Mouse (Mus musculus): ENCODE data around the gene Plet1.
A peak's percentile ranks its signal among the peaks of the same experiment; 100 is the strongest.

Gene Plet1

DNA sequence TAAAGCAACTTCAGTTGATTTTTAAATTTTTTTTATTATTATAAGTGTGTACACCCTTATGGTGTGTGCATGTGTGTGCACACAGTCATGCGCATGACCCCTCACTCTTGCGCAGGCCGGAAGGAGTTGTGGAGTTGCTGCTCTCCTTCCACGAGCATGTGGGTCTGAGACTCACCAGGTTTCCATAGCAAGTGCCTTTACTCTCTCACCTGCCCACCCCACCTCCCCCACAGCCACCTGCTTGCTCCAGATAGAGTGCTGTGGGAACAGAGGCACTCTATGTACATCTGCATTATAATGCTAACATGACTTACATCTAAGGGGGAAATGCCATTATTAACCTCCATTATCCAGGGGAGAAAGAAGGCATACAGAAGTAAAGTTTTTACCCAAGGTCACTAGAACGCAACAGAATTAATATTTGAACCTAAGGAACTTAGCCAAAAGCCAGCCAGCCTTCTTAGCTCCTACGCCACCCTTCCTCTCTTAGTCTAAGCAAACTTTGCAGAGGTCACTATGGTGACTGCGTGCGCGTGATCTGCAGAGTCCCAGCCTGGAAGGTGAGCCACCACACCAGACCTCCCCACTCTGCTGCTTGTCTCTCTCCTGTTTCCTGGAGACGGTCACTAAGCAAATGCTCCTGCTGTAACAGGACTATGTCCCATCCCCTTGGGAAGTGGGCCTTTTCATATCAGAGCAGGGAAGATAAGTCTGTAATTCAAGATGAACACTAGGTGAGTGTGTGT, 1.3 kb downstream of the Plet1 start:
- no peak for DNase-seq (ENCODE audit: low read depth, low spot score)

DNA sequence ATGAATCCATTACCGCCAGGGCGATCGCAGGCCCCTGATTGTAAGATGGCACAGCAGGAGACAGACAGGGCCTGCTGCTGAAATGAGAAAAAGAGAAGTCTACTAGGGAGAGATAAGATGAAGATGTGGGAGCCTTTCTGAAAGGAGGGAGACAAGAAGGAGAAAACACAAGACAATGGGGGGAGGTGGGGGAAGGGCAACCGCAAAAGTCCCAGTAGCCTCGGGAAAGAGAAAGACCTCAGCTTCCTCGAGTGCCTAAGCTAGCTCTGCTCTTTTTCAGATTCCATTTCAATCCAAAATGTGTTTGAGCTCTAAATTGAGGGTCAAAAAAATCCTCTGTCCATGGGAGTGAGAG, 1.8 kb downstream of the Plet1 start:
- no peak for DNase-seq (ENCODE audit: low read depth, low spot score)

DNA sequence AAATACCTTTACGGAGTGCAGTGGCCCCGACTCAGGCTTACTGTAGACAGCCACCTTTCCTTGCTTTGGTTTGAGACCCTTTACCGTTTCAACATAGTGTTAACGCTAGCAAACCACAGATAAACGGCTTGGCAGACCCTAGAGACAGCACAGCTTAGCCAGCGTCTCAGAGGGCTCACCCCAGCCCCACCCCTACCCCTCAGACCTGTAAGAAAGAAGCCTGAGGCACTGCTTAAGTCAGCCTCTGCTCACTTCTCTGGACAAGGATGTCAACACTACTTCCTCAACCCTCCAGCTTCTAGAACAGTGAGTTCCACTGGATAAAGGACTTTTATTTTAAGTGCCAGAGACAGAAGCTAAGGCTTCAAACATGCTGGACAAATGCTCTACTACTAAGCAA, 2.2 kb downstream of the Plet1 start:
- DNase-seq (ENCODE audit: low read depth, low spot score): no peak

DNA sequence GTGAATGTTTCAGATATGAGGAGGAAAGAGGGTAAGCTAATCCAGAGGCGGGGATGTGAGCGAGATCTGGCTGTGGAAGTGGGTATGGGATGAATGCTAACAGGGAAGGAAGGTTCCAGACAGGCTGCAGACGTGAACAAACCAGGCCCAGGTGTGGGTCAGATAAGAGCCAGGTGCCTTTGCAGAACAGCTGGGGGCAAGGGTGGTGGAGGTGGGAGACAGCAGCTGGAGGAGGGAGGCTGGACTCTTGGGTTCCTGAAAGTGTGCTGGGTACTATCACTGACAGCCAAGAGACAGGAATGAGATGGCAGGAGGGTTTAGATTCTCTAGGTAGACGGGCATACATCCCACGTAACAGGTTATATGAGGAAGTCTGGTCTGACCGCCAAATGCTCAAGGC, 2.8 kb downstream of the Plet1 start:
- no peak for DNase-seq (ENCODE audit: low read depth, low spot score)

DNA sequence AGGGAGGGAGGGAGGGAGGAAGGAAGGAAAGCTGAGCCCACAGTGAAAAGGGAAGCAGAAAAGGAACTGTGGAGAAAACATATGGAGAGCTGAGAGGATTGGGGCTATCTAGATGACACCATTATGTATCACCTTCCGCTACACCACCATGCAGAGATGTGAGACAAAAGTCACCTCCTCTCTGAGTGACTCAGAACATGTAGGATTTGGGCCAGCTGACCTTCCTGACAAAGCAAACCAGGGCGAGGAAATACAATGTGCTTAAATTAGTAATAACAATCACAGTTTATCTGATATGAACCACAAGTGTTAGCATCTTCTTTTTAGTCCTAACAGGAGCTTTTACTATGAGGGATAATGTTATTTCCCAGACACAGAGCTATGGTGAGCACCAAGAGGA, 3.2 kb downstream of the Plet1 start:
- DNase-seq (ENCODE audit: low read depth, low spot score): no peak

DNA sequence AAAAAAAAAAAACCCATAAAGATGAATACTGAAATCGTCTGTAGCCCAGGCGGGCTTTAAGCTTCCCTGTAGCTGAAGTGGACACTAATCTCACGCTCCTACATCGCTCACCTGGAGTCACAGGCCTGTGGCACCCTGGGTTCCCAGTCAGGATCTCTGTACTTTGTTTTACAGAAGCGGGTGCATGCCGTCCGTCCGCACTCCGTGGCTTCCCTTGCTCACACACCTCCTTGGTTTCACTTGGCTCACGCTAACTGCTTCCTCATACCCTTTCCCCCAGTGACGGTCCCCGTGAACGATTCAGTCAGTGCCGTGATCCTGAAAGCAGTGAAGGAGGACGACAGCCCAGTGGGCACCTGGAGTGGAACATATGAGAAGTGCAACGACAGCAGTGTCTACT, 4.5 kb downstream of the Plet1 start:
- no peak for DNase-seq (ENCODE audit: low read depth, low spot score)

DNA sequence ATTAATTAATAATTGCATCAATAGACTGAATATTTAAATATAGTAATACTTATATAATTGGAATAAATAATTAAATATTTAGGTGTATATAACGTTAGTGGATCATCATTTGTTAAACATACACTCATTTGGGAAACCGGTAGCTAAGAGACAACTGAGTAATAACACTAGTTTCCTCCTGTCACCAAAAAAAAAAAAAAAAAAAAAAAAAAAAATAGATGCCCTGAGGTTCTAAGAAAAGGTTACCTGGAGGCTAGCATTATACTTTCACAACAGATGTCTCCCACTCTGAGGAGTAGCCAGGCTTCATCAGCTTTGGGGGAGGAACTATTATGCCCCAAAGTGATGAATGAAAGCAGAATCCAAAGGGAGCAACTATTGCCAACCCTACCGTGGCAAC, 5.5 kb downstream of the Plet1 start:
- DNase-seq (ENCODE audit: low read depth, low spot score): no peak

DNA sequence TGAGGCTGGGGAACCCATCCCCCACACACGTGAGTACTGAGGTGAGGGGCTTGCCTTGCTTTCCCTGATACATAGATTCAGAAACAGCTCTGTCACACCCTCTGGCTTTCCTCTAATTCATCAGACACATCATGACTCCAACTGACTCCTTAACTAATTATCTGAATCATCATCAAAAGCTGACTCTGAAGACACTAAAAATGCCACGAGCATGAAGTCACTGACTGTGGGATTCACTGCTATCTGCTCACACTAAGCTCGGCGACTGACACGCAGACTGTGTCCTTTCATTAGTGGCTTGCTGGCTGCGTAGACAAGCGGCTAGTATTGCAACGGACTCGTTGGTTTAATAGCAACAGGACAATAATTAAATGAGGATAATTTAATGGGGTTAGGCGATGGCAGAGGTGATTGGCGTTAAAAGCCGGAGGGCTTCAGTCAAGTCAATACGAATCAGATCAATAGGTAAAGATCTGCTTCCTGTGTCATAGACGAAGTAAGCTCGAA, 6.2 kb downstream of the Plet1 start:
- no peak for DNase-seq (ENCODE audit: low read depth, low spot score)

DNA sequence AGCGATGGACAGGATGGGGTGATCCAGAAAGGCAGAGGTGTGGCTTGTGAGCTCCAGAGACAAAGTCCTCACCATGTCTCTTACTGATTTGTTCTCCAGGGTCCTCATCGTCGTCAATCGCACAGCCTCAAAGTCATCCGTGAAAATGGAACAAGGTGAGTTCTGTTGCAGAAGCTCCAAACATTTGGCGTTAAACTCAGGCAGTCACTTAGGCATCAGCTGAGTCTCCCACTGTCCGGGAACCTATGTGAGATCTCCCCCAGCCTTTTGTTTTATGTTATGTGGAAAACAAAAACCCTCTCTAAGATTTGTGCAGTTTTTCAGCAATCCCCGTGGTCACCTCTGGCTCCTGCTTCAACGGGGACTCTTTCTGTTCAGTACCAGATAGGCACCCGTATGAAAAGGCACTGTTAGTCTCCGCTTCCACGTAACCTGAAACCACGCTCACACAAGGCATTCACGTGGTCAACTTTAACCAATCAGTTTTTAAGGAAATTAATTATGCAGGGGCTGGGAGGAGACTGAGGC, 6.7 kb downstream of the Plet1 start:
- peak; percentile 82 for DNase-seq (ENCODE audit: low read depth, low spot score)

DNA sequence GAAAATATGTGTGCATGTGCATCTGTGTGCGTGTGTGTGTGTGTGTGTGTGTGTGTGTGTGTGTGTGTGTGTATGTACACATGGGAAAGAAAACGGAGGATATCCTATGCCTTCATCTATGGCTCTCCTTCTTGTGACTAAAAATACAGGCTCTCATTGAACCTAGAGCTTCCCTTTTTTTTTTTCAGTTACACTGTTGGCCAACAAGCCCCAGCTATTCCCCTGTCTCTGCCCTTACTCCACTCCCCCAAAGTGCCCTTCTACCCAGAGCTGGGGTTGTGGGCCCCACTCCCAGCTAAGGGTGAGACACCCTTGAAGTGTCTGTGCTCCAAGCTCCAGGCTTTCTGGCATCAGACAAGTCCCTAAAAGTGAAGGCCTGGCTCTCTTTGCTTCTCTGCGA, 8.6 kb downstream of the Plet1 start:
- DNase-seq (ENCODE audit: low read depth, low spot score): no peak

DNA sequence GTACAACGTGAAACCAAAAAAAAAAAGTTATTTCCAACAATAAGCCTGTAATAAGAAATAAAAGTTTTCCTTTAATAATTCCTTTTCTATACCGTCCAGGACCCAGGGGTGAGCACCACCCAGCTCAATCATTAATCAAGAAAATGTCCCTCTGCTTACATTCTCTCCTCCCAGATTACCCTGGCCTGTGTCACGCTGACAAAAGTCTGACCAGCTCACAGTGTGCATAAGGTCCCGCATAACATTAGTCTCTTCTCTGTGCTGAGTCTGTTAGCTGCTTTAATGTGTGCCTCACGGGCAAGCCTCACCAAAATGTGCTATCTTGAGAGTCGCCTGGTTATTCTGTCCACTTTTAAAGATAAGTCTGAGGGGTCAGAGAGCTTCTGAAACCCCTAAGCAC, 11.1 kb downstream of the Plet1 start:
- DNase-seq (ENCODE audit: low read depth, low spot score): no peak

DNA sequence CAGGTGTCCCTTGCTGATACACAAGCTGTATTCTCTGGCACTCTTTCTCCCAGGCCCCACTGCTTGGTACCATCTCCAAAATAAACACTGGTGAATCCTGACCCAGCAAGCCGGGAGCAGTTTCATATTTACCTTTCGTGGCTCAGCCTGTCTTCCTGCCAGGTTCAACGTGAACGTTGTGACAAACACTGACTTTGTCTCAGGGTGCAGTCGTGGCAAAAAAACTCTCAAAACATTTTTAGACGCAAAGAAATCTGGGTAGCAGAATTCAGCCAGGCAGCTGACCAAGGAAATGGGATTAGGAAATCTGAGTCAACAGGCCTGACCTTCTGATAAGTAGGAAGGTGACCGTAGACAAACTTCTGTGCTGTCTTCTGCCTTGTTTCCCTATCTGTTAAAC, 13.2 kb downstream of the Plet1 start:
- no peak for DNase-seq (ENCODE audit: low read depth, low spot score)

DNA sequence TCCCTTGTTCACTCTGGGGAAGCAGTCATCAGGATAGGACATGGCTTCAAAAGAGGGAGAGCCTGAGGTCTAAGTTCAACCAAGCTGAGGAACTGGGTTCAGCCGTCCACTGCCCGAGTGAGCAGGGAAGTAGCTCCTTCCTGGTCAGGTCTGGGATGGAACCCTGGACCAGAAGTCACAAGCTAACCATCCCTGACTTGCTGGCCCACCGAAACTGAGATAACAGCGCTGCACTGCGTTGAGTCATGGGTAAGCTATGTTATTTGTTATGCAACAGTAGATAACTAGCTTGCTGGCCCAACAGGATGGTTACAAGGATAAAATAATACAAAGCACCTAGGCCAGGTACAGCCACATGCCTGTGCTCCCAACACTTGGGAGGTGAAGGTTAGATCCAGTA, 21.1 kb downstream of the Plet1 start:
- DNase-seq (ENCODE audit: low read depth, low spot score): no peak

DNA sequence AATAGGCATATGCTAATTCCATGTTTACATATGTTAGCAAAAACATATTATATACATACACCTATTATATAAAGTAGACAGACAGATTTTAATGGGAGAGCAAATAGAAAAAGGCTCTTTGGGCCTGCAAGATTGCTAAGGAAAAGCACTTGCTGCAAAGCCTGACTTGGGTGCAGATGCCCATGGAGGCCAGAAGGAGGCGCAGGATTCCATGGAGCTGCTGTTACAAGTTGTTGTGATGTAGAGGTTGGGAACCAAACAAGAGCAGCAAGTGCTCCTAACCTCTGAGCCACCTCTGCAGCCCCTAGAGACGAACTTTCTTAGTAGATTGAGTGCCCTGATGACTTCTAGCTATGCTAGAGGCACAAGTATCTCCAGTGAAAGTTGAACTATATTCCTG, 24.5 kb downstream of the Plet1 start:
- DNase-seq (ENCODE audit: low read depth, low spot score): peak; percentile 24

DNA sequence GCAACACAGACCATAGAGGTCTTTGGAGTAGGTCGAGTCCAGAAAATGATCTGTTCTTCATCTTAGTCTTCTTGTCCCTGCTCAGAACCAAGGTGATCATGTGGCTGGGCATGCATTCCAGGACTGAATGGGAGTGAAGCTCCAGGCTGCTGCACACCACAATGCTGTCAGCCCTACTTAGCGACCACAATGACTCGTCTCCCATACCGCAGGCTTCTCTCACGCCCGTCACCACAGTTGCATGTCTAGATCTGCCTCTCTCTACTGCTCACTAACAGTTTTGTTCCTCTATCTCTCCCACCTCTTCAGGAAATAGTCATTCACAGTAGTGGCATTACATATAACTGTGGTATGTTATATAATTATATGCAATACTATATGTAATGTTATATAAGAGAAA, 26.4 kb downstream of the Plet1 start:
- DNase-seq (ENCODE audit: low read depth, low spot score): no peak

DNA sequence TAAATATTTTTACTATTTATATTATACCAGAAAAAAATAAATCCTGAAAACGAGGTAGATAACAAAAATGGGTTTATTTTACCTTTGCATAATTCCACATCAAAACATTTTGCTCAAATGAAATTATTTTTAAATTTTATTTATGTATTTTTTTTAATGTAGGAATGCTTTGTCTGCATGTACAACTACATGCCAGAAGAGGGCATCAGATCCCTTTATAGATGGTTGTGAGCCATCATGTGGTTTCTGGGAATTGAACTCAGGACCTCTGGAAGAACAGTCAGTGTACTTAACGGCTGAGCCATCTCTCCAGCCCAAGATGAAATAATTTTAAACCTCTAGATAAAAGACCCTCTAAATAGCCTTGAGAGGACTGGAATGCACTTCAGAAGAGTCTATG, 27.2 kb downstream of the Plet1 start:
- DNase-seq (ENCODE audit: low read depth, low spot score): no peak

DNA sequence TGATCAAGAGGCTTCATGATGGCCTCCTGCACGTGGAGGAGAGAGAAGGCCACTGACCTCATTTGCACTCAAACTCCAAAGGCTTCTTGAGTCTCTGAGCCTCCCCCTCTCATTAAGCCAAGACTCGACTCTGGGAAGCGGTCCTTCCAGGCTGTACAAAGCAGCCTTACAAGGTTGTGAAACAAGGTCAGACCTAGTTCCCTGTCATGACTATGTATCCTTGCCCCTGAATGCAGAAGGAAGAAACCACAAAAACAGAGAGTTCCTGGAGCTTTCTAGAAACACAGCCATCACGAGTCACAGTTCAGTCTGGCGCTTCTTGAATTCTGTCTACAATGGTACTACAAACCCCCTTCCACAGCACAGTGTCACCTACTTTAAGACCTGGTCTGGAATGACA, 28.2 kb downstream of the Plet1 start:
- DNase-seq (ENCODE audit: low read depth, low spot score): no peak

DNA sequence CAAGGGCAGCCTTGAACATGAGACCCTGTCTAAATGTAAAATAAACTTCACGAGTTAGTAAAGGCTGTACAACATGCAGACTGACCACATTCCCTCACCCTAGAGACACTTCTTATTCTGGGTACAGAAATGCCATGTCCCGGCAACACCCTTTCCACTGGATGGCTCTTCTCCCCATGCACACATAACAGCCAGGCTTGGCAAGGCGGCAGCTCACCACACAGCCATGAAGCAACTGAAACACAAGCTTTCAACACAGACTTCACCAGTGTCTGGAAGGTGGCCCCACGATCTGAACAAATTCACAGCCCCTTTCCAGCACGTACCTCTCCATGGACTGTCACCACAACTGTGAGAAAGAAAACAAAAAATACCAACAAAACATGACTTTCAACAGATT, 30.6 kb downstream of the Plet1 start:
- no peak for DNase-seq (ENCODE audit: low read depth, low spot score)

DNA sequence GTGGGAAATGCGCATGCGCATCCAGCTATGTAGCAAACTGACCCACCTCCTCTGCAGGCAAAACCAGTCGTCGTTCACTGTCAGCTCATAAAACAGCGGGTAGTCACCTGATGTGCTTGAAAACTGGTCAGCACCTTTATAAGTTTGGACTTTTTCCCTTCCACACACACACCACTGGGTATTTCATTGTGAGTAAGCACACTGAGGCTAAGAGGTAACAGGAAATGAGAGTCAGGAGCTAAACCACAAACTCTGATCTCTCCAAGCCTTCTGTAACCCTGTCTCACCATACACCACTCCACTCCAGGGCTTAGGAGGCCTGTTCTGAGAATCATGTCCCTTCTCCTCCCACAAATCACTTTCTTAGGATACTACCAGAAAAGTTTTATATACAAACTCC, 31.3 kb downstream of the Plet1 start:
- no peak for DNase-seq (ENCODE audit: low read depth, low spot score)

DNA sequence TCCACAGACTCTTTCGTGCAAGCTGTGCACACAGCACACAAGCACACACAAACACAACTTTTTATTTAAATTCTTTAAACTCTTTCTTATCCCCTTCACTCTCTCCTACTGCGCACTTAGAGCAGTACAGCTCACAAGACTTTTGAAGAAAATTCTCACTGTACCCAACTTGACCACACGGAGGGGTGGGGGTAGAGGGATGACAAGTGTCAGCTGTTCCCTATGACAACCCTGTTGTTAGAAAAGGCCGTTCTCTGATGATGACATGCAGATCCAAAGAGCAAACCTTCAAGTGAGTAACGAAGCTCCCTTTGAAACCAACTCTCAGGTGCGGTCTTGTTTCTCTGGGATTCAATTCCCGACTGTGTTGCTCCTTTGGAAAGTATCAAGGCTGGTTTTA, 33.5 kb downstream of the Plet1 start:
- DNase-seq (ENCODE audit: low read depth, low spot score): no peak

DNA sequence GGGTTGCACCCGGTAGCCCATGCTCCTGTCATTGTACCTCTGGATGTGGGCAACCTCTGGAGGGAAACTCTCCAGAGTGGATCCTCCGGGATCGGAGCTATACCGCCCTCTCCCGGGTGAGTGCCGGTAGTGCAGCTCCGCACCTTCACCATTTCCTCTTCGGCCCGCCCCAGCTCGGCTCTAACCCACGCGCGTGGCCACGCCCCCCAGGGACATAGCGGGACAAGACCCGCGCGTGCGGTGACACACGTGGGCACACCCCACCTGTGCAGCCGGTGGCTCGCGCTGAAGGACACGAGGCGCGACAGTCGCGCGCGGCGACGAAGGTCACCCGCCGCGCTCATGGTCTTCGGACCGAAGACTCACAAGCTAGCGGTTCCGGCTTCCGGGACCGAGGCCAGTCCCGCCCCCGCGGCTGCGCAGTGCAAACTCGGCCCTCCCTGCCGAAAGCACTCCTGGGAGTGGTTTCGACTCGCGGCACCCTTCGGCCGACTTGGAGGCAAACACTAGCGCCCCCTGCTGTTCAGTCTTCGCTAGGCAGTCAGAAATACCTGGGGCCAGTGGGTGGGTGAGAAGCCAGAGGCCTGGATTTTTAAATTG, 34.1 kb downstream of the Plet1 start, which contains the start of gene Pts:
Pts (minus strand) TSS at position 432 of the 600 bp plus-strand sequence.
- DNase-seq (ENCODE audit: low read depth, low spot score): peak; percentile 98

DNA sequence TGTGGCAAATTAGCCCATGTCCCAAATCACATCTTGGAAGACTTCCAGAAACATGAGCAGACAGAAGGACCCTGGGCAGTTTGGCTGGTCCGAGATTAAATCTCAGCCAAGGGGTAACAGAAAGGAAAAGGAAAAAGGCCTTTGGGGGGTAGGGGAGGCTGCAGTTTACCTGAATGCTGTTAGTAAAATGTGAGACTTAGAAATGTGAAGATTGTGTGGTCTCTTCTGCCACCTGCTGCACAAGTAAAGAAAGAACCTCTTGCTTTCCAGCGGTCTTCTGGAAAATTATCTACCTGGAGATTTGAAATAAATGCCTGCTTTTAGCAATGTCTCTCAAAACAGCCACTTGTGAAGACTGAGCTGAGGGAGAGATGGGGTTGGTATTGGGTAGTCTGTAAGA, 36.6 kb downstream of the Plet1 start:
- DNase-seq (ENCODE audit: low read depth, low spot score): no peak

DNA sequence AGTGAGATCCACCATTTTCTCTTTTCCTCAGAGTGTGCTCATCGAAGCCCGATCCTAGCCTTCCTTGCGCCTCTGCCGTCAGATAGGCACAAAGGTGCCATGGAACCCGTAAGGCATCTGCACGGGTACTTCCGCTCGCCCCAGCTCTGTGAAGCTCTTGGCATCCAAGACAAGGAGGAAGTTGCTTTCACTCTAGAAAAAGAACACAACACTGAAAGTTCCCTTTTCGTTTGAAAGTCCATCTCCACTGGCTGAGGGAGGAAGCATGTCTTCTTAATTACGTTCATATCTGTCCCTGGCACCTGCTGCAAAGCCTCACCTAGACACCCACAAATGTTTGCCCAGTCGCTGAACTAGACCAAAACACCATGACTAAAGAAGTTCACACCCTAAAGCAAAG, 39.0 kb downstream of the Plet1 start:
- DNase-seq (ENCODE audit: low read depth, low spot score): no peak
